Mouse (Mus musculus) hindbrain, postnatal 0 days (tissue): Measurements from ENCODE around the gene Wfdc15b. TPM values are rescaled to one million over a fixed set of nuclear protein-coding genes. Genes with fewer than 3 reads are reported as not detected.
A peak's percentile ranks its signal among the peaks of the same experiment; 100 is the strongest.

Source experiments
- ATAC-seq: fragments of 200-750 bp; cut with Nextera tagmentation; 2 replicates; pipeline ENCODE4 v1.8.0; 2017; ENCODE audit warnings: mild to moderate bottlenecking, moderate TSS enrichment, moderate library complexity
- DNase-seq: peaks from one replicate; pipeline ENCODE4 v3.0.0-alpha.2; 2015; ENCODE audit warnings: low spot score
- H3K27ac ChIP-seq: fragments of 300-500 bp; sonication (generic); 2 replicates; pipeline ENCODE4 v1.5.1; 2014; ENCODE audit warnings: mild to moderate bottlenecking
- H3K27me3 ChIP-seq: fragments of 300-500 bp; sonication (generic); 2 replicates; pipeline ENCODE4 v1.6.1; 2014; ENCODE audit warnings: low read length, mixed read lengths; ENCODE audit not compliant: insufficient read depth
- H3K36me3 ChIP-seq: fragments of 300-500 bp; sonication (generic); 2 replicates; pipeline ENCODE4 v1.6.1; 2014; ENCODE audit warnings: low read length, mixed read lengths; ENCODE audit not compliant: insufficient read depth
- H3K4me1 ChIP-seq: fragments of 300-500 bp; sonication (generic); 2 replicates; pipeline ENCODE4 v1.6.1; 2014; ENCODE audit warnings: antibody characterized with exemption, low read length, mixed read lengths; ENCODE audit not compliant: insufficient read depth
- H3K4me2 ChIP-seq: fragments of 300-500 bp; sonication (generic); 2 replicates; pipeline ENCODE4 v1.6.1; 2014; ENCODE audit warnings: low read depth, mild to moderate bottlenecking, low read length, moderate library complexity, mixed read lengths
- H3K4me3 ChIP-seq: fragments of 300-500 bp; sonication (generic); 2 replicates; pipeline ENCODE4 v1.5.1; 2014; ENCODE audit warnings: low read length
- H3K9ac ChIP-seq: fragments of 300-500 bp; sonication (generic); replicated peaks from 2 replicates; pipeline ENCODE4 v1.6.1; 2014; ENCODE audit warnings: mild to moderate bottlenecking, low read length, moderate library complexity, mixed read lengths
- H3K9me3 ChIP-seq: fragments of 300-500 bp; sonication (generic); 2 replicates; pipeline ENCODE4 v1.6.1; 2016; ENCODE audit warnings: low read length, mixed read lengths
- CTCF ChIP-seq: IDR thresholded peaks from 2 replicates; pipeline ENCODE4 v1.5.1; 2016; ENCODE audit warnings: antibody characterized with exemption, control low read depth, low read depth
- WGBS: fragments of 180-500 bp; shearing (Covaris S2); extraction: QIAGEN DNeasy Blood & Tissue Kit; methylation state at CpG from one replicate; pipeline ENCODE4 v1.1.7; 2014; 5-methylcytosine and 5-hydroxymethylcytosine counted together
- polyA plus RNA-seq: library from polyadenylated mRNA; unstranded; fragments of >200 nt; fragmentation: Nextera tagmentation; extraction: Ambion mirVana; gene quantifications from 2 replicates; pipeline ENCODE4 v1.2.1, GENCODE M21; 2015
- total RNA-seq: library from RNA; depleted of rRNA; stranded (reverse); fragments of >200 nt; gene quantifications from 2 replicates; pipeline ENCODE4 v1.2.3, GENCODE M21; 2014

Wfdc15b gene
- total and polyA plus RNA-seq, 2 experiments from 2014 or later = not detected

GRCm38 (mm10) chr2:164180124-164180523, 41.3 kb downstream of the Wfdc15b start:
- Histone ChIP-seq H3K27me3 (no peaks in the 10 kb centered on the region), H3K4me3 (no peak overlapping the region), H3K4me1 (no peaks in the 10 kb centered on the region), H3K27ac (no peak overlapping the region), H3K4me2 (no peak overlapping the region), H3K9ac (no peak overlapping the region), H3K36me3 (no peaks in the 10 kb centered on the region), H3K9me3 (no peaks in the 10 kb centered on the region)
- TF ChIP-seq CTCF = peak; percentile 54
- DNase-seq = peak; percentile 36
- no peak for ATAC-seq
- 54% methylated on average over 3 of the region's 3 CpGs for WGBS

DNA sequence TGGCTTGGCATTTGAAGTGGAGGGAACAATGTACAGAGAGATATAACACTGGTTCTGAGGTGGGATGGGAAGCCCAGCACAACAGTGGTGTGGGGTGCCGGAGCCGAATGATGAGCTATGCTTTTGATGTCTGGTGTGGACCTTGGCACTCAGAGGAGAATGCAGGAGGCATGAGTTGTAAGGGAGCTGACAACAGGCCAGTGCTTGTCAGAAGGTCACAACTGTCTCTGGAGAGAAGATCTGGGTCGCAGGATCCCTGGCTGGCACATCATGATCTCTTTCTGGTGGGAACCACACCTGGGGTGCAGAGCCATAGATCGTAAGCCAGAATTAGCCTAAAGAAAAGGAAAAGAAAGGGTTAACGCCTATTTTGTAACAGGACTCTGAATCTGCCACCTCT, 43.6 kb downstream of the Wfdc15b start:
- Histone ChIP-seq H3K27ac (no peak overlapping the region), H3K9ac (no peak overlapping the region), H3K9me3 (no peaks in the 10 kb centered on the region), H3K4me2 (no peak overlapping the region), H3K4me1 (no peaks in the 10 kb centered on the region), H3K36me3 (no peaks in the 10 kb centered on the region), H3K4me3 (no peak overlapping the region), H3K27me3 (no peaks in the 10 kb centered on the region)
- TF ChIP-seq CTCF = no peak
- no peak for DNase-seq
- WGBS = 83% methylated on average over 5 of the region's 5 CpGs
- no peak for ATAC-seq

DNA sequence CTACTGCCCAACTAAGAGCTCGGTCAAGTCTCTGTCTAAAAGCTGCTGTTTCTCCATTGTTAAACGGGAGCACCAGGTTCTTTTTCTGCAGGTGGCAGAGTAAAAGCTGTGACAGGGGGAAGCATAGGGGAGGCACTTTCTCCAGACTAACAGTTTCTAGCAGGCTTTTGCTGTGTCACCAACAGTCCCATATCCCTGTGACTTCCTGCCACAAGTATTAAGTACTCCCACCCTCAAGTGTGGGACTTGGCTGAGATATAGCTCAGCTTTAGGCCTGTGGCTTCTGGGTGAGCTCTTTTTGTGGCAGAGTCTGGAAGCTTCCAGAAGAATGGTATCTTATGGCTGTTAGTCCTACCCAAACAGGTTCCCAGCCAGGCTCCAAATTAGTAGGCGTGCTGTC, 45.6 kb downstream of the Wfdc15b start:
- no peaks in the 10 kb centered on the region for H3K9me3 ChIP-seq
- H3K4me3 ChIP-seq = no peak overlapping the region
- peaks cover 12% of the 10 kb centered on the region for H3K27me3 ChIP-seq
- H3K36me3 ChIP-seq = no peaks in the 10 kb centered on the region
- DNase-seq (no peak), ATAC-seq (no peak)
- H3K4me2 ChIP-seq = no peak overlapping the region
- H3K9ac ChIP-seq = no peak overlapping the region
- peaks cover under 1% of the 10 kb centered on the region; the same call in 1 of the 2 replicates for H3K4me1 ChIP-seq
- no peak for TF ChIP-seq CTCF
- no peak overlapping the region for H3K27ac ChIP-seq
- 70% methylated on average over 3 of the region's 3 CpGs for WGBS

DNA sequence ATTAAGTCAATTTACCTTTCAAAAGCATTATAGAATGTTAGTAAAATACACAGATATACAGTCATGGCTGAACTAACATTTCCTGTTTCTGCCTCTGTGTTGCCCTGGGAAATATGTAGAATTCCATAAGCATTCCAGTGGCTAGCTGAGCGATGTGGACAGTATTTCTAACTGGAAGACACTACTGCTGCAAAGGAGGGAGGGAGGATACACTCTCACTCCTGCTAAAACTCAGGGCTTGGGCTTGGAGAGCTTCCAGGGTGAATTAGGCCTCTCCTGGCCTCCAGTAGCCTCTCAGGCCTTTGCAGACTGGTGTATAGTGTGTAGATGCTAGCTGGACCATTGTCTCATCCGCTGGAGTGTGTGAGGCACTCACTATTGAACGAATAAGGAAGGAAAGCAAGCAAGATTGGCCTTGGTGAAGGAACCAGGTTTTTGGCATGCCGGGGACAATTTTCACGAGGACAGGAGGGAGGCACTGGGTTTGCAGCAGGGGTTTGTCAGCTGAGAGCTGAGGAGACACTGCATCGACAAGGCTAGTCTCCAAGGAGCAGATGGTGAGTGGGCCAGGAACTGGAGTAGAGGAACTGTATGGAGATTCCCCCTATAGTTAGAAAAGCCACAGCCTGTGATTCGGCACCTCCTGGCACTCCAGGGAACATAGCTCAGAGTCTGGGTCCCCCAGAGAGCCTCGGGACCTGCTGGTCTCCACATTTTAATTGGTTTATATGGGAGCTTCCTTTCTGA, 46.6 kb downstream of the Wfdc15b start:
- no peak for ATAC-seq
- Histone ChIP-seq H3K4me1 (peaks cover 8% of the 10 kb centered on the region; the same call in 1 of the 2 replicates), H3K36me3 (no peaks in the 10 kb centered on the region), H3K27me3 (peaks cover 21% of the 10 kb centered on the region), H3K4me3 (no peak overlapping the region), H3K9me3 (no peaks in the 10 kb centered on the region), H3K27ac (no peak overlapping the region), H3K4me2 (no peak overlapping the region), H3K9ac (no peak overlapping the region)
- WGBS = 61% methylated on average over 8 of the region's 8 CpGs
- no peak for DNase-seq
- no peak for TF ChIP-seq CTCF

DNA sequence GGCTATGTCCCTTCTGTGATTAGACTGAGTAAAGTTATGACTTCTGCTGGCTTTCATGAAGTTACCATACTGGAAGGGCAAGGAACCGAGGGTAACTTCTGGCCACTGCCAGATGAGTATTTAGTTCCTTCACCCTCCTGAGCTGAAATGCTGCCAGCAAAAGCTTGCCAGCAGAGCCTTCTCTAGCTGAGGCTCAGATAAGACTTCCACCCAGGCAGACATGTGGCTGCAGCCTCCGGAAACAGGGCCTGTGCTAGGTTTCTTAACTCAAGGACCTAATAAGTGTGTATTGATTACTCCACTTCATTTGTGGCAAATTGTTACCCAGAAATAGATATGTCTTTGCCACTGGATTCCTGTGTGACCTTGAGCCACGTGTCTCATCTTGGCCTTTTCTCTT, 48.1 kb downstream of the Wfdc15b start:
- no peak overlapping the region for H3K4me2 ChIP-seq
- DNase-seq = no peak
- H3K4me1 ChIP-seq = peaks cover 8% of the 10 kb centered on the region; the same call in 1 of the 2 replicates
- 65% methylated on average over 3 of the region's 3 CpGs for WGBS
- H3K27me3 ChIP-seq = peaks cover 35% of the 10 kb centered on the region
- no peak for TF ChIP-seq CTCF
- H3K27ac ChIP-seq = no peak overlapping the region
- H3K9ac ChIP-seq = no peak overlapping the region
- ATAC-seq = no peak
- no peaks in the 10 kb centered on the region for H3K9me3 ChIP-seq
- H3K36me3 ChIP-seq = no peaks in the 10 kb centered on the region
- H3K4me3 ChIP-seq = no peak overlapping the region

GRCm38 (mm10) chr2:164170902-164171301, 50.6 kb downstream of the Wfdc15b start, which contains the start of gene Kcns1:
Kcns1 (minus strand) TSS chr2:164171113.
- ATAC-seq = no peak
- peak within 1 kb of the TSS; percentile 30 for H3K4me3 ChIP-seq
- H3K27me3 ChIP-seq = peaks cover 52% of the 10 kb centered on the region
- H3K4me1 ChIP-seq = peaks cover 8% of the 10 kb centered on the region; the same call in 1 of the 2 replicates
- no peak for TF ChIP-seq CTCF
- no peak within 1 kb of the TSS; the same call in 1 of the 2 replicates for H3K9ac ChIP-seq
- H3K9me3 ChIP-seq = no peaks in the 10 kb centered on the region
- no peaks in the 10 kb centered on the region for H3K36me3 ChIP-seq
- peak within 1 kb of the TSS; percentile 58 for H3K4me2 ChIP-seq
- under 1% methylated on average over 29 of the region's 29 CpGs for WGBS
- DNase-seq = no peak
- no peak within 1 kb of the TSS for H3K27ac ChIP-seq

GRCm38 (mm10) chr2:164170326-164170725, 51.1 kb downstream of the Wfdc15b start:
- Histone ChIP-seq H3K36me3 (no peaks in the 10 kb centered on the region), H3K27me3 (peaks cover 53% of the 10 kb centered on the region), H3K4me3 (peak overlapping the region; percentile 30; the same call in 1 of the 2 replicates), H3K9ac (no peak overlapping the region), H3K27ac (no peak overlapping the region), H3K4me2 (peak overlapping the region; percentile 58), H3K4me1 (peaks cover 8% of the 10 kb centered on the region; the same call in 1 of the 2 replicates), H3K9me3 (no peaks in the 10 kb centered on the region)
- 6% methylated on average over 11 of the region's 11 CpGs for WGBS
- DNase-seq = no peak
- TF ChIP-seq CTCF = no peak
- no peak for ATAC-seq
